Mouse (Mus musculus) lung, postnatal 0 days (tissue): ENCODE measurements around the gene Mau2. TPM values are rescaled to one million over a fixed set of nuclear protein-coding genes. Genes with fewer than 3 reads are reported as not detected.
A peak's percentile ranks its signal among the peaks of the same experiment; 100 is the strongest.
"Not testable (repeated sequence)": the region's sequence is repeated elsewhere in the genome, so short reads cannot be mapped to it uniquely, and the experiment has no call there.

Experiments
- ATAC-seq: fragments of 200-750 bp; cut with Nextera tagmentation; 2 replicates; pipeline ENCODE4 v1.8.0; 2017; ENCODE audit warnings: moderate library complexity
- DNase-seq: peaks from one replicate; pipeline ENCODE4 v3.0.0-alpha.2; 2016; ENCODE audit warnings: low spot score
- H3K27ac ChIP-seq: fragments of 300-500 bp; sonication (generic); 2 replicates; pipeline ENCODE4 v1.5.1; 2014; ENCODE audit warnings: antibody characterized with exemption, mild to moderate bottlenecking, low read length, mixed read lengths
- H3K27me3 ChIP-seq: fragments of 300-500 bp; sonication (generic); replicated peaks from 2 replicates; pipeline ENCODE4 v1.6.1; 2014; ENCODE audit warnings: low read length, mixed read lengths; ENCODE audit not compliant: insufficient read depth
- H3K36me3 ChIP-seq: fragments of 300-500 bp; sonication (generic); 2 replicates; pipeline ENCODE4 v1.6.1; 2014; ENCODE audit warnings: low read length, mixed read lengths; ENCODE audit not compliant: insufficient read depth
- H3K4me1 ChIP-seq: fragments of 300-500 bp; sonication (generic); 2 replicates; pipeline ENCODE4 v1.6.1; 2014; ENCODE audit warnings: antibody characterized with exemption, low read depth, low read length, mixed read lengths; ENCODE audit not compliant: insufficient read depth
- H3K4me2 ChIP-seq: fragments of 300-500 bp; sonication (generic); replicated peaks from 2 replicates; pipeline ENCODE4 v1.6.1; 2014; ENCODE audit warnings: low read depth, mild to moderate bottlenecking, low read length, moderate library complexity, mixed read lengths
- H3K4me3 ChIP-seq: fragments of 300-500 bp; sonication (generic); 2 replicates; pipeline ENCODE4 v1.5.1; 2014; ENCODE audit warnings: low read depth, low read length
- H3K9ac ChIP-seq: fragments of 300-500 bp; sonication (generic); replicated peaks from 2 replicates; pipeline ENCODE4 v1.6.1; 2014; ENCODE audit warnings: low read depth, mild to moderate bottlenecking
- H3K9me3 ChIP-seq: fragments of 300-500 bp; sonication (generic); 2 replicates; pipeline ENCODE4 v1.6.1; 2016; ENCODE audit warnings: low read length, mixed read lengths
- CTCF ChIP-seq: IDR thresholded peaks from 2 replicates; pipeline ENCODE4 v1.5.1; 2016; ENCODE audit warnings: antibody characterized with exemption, mild to moderate bottlenecking
- EP300 ChIP-seq: IDR thresholded peaks from 2 replicates; pipeline ENCODE4 v1.6.1; 2016; ENCODE audit warnings: antibody characterized with exemption, mild to moderate bottlenecking, control low read depth
- WGBS: fragments of 180-500 bp; shearing (Covaris S2); extraction: QIAGEN DNeasy Blood & Tissue Kit; methylation state at CpG from one replicate; pipeline ENCODE4 v1.1.7; 2014; 5-methylcytosine and 5-hydroxymethylcytosine counted together
- polyA plus RNA-seq: library from polyadenylated mRNA; unstranded; fragments of >200 nt; fragmentation: Nextera tagmentation; extraction: Ambion mirVana; gene quantifications from 2 replicates; pipeline ENCODE4 v1.2.1, GENCODE M21; 2015

Gene Mau2
- polyA plus RNA-seq, 1 experiment from 2014 or later, result 37.1 TPM

DNA sequence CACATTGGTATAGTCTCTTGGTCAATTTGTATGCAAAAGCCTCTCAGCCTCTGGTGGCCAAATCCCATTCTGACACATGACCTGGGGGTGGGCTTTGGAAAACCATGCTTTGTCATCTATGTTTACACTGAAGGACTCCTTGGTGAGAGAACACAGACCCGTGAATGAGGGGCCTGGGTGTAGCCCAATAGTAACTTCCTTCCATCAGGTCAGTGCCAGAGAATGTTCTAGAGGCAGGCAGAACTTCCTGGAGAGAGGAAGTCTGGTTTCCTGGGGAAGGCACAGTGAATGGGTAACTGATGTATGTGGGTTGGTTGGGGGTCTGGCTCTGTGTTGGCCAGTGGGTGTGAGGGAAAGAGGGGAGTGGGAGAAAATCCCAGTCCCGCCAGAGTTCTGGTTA lies 37.4 kb downstream of the Mau2 start:
- no peaks in the 10 kb centered on the region for H3K27me3 ChIP-seq
- no peak overlapping the region for H3K9ac ChIP-seq
- no peak overlapping the region for H3K4me2 ChIP-seq
- TF ChIP-seq CTCF (peak; percentile 47), EP300 (peak; percentile 98)
- 37% methylated on average over 2 of the region's 2 CpGs for WGBS
- ATAC-seq, result peak; percentile 73
- H3K4me3 ChIP-seq, result no peak overlapping the region
- H3K27ac ChIP-seq, result peak overlapping the region; percentile 55; the same call in 1 of the 2 replicates
- no peaks in the 10 kb centered on the region for H3K9me3 ChIP-seq
- no peaks in the 10 kb centered on the region for H3K36me3 ChIP-seq
- DNase-seq, result peak; percentile 75
- no peaks in the 10 kb centered on the region for H3K4me1 ChIP-seq

DNA sequence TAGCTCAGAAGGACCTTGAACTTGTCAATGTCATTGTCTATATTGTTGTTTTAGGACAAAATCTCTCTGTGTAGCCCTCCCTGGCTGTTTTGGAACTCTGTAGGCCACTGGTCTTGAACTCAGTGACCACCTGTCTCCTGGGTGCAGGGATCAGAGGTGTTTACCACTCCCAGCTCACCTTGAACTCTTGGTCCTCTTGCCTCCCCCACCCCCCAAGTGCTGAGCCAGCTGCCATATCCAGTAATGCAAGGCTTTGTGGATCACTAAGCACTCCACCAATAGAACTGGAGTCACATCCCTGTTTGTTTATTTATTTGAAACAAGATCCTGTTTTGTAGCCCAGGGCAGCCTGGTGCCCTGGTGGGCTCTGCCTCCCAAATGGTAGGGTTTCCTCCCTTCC lies 38.2 kb downstream of the Mau2 start:
- H3K27ac ChIP-seq, result no peak overlapping the region
- no peaks in the 10 kb centered on the region for H3K4me1 ChIP-seq
- no peaks in the 10 kb centered on the region for H3K27me3 ChIP-seq

DNA sequence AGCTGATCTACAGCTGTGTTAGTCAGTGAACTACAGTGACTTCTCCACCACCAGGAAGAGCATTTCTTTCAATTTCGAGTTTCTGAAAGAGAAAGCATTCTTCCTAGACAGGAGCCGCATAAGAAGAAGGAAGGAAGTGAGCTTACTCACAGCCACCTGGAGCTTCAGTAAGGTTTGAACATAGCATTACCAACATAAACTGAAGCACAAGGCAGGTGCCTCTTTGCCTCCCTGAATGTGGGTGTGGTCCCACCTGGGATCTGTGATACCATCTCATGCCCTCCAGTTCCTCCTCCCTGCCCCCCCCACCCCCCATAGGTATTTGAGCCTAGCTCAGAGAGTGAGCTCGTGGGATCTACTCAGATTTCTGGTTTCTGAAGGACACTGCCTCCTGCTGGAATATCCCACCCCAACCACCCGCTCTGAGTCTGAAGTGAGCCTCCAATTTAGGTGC lies 39.3 kb downstream of the Mau2 start:
- H3K9ac ChIP-seq, result no peak overlapping the region
- no peaks in the 10 kb centered on the region for H3K27me3 ChIP-seq
- WGBS, result 51% methylated on average over 4 of the region's 4 CpGs
- ATAC-seq (no peak), DNase-seq (no peak)
- H3K36me3 ChIP-seq, result no peaks in the 10 kb centered on the region
- no peak overlapping the region for H3K4me3 ChIP-seq
- peak; percentile 28; the same call in 1 of the 2 replicates for TF ChIP-seq CTCF
- no peak for TF ChIP-seq EP300
- H3K4me1 ChIP-seq, result no peaks in the 10 kb centered on the region
- H3K9me3 ChIP-seq, result no peaks in the 10 kb centered on the region
- H3K27ac ChIP-seq, result no peak overlapping the region
- no peak overlapping the region for H3K4me2 ChIP-seq

More for the DNA sequence above, 38.2 kb downstream of the Mau2 start:
- Histone ChIP-seq H3K36me3 (no peaks in the 10 kb centered on the region), H3K4me2 (no peak overlapping the region), H3K9me3 (no peaks in the 10 kb centered on the region), H3K9ac (no peak overlapping the region), H3K4me3 (no peak overlapping the region)
- TF ChIP-seq EP300, result no peak
- no peak for TF ChIP-seq CTCF
- ATAC-seq (no peak), DNase-seq (no peak)

GRCm38 (mm10) chr8:70001892-70002191 lies 40.7 kb downstream of the Mau2 start:
- H3K4me1 ChIP-seq, H3K9me3 ChIP-seq, DNase-seq, ATAC-seq, H3K4me3 ChIP-seq, H3K9ac ChIP-seq, H3K27me3 ChIP-seq, H3K27ac ChIP-seq, H3K36me3 ChIP-seq: not testable (repeated sequence)
- peak overlapping the region; percentile 55 for H3K4me2 ChIP-seq
- WGBS, result 32% methylated on average over 7 of the region's 7 CpGs

GRCm38 (mm10) chr8:70001176-70001891 lies 41.2 kb downstream of the Mau2 start:
- Histone ChIP-seq H3K4me3 (peak overlapping the region; percentile 22; the same call in 1 of the 2 replicates), H3K27ac (peak overlapping the region; percentile 93), H3K36me3 (no peaks in the 10 kb centered on the region), H3K4me2 (peak overlapping the region; percentile 55), H3K9me3 (no peaks in the 10 kb centered on the region), H3K9ac (no peak overlapping the region), H3K27me3 (no peaks in the 10 kb centered on the region), H3K4me1 (peaks cover 4% of the 10 kb centered on the region; the same call in 1 of the 2 replicates)
- DNase-seq, result peak; percentile 94
- peak; percentile 78 for TF ChIP-seq CTCF
- peak; percentile 74 for TF ChIP-seq EP300
- under 1% methylated on average over 16 of the region's 16 CpGs for WGBS
- peak; percentile 79 for ATAC-seq

DNA sequence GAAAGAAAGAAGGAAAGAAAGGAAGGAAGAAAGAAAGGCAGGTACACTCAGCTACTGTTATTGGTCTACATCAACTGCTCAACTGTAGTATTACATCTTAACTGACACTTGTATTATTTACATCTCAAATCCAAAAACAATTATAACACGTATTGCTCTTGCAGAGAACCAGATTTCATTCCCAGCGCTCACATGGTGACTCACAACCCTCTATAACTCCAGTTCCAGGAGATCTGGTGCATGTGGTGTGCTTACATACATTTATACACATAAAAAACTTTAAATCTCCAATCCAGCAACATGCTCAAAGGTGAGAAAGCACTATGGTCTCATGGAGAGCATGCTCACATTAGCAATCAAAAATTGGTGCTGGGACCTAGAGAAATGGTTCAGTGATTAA lies 42.3 kb downstream of the Mau2 start:
- ATAC-seq, result no peak
- no peak overlapping the region for H3K9ac ChIP-seq
- 71% methylated on average over 2 of the region's 2 CpGs for WGBS
- no peak for TF ChIP-seq EP300
- TF ChIP-seq CTCF, result no peak
- no peak overlapping the region for H3K27ac ChIP-seq
- no peaks in the 10 kb centered on the region for H3K27me3 ChIP-seq
- H3K9me3 ChIP-seq, result no peaks in the 10 kb centered on the region
- H3K4me1 ChIP-seq, result peaks cover 4% of the 10 kb centered on the region; the same call in 1 of the 2 replicates
- DNase-seq, result no peak
- H3K4me3 ChIP-seq, result no peak overlapping the region
- H3K4me2 ChIP-seq, result no peak overlapping the region
- H3K36me3 ChIP-seq, result no peaks in the 10 kb centered on the region

- no peak overlapping the region for H3K27ac ChIP-seq
- H3K4me3 ChIP-seq, result no peak overlapping the region
- H3K9ac ChIP-seq, result no peak overlapping the region
- DNase-seq (no peak), ATAC-seq (no peak)
- H3K4me1 ChIP-seq, result peaks cover 4% of the 10 kb centered on the region; the same call in 1 of the 2 replicates
- H3K4me2 ChIP-seq, result no peak overlapping the region
- H3K27me3 ChIP-seq, result no peaks in the 10 kb centered on the region
- H3K9me3 ChIP-seq, result no peaks in the 10 kb centered on the region
- WGBS, result 98% methylated on average over 4 of the region's 4 CpGs
- no peaks in the 10 kb centered on the region for H3K36me3 ChIP-seq
- no peak for TF ChIP-seq CTCF
- TF ChIP-seq EP300, result no peak
Measured at GRCm38 (mm10) chr8:69999236-69999635, 43.3 kb downstream of the Mau2 start.
